Mouse (Mus musculus): ENCODE results near the gene Ubc. TPM values are rescaled to one million over a fixed set of nuclear protein-coding genes. Genes with fewer than 3 reads are reported as not detected.
"Not testable (repeated sequence)": the region's sequence is repeated elsewhere in the genome, so short reads cannot be mapped to it uniquely, and the experiment has no call there.

Gene Ubc
- 1,055 and 1,113 TPM in 2 replicates for polyA plus RNA-seq (2014; fragmentation: Nextera tagmentation; extraction: Ambion mirVana)

- ATAC-seq (ENCODE audit: insufficient number of reproducible peaks, insufficient read depth, low FRiP score, low read depth) = peak; percentile 28
- peaks cover 12% of the 10 kb centered on the region for H3K36me3 ChIP-seq (ENCODE audit: control insufficient read depth, insufficient read depth, low read length)
- peak within 1 kb of the TSS; percentile 91 for H3K4me2 ChIP-seq (replicated peaks; ENCODE audit: low read depth, low read length)
- peak within 1 kb of the TSS; percentile 100 for H3K4me3 ChIP-seq (ENCODE audit: low read depth, low read length)
- no peaks in the 10 kb centered on the region for H3K9me3 ChIP-seq (ENCODE audit: control insufficient read depth, low read depth, low read length)
- peak within 1 kb of the TSS; percentile 100 for H3K9ac ChIP-seq (replicated peaks; ENCODE audit: low read depth, low read length)
- under 1% methylated on average over 62 of the region's 69 CpGs for WGBS
- peak within 1 kb of the TSS; percentile 94 for H3K27ac ChIP-seq (ENCODE audit: low read length)
- H3K27me3 ChIP-seq (ENCODE audit: control insufficient read depth, insufficient read depth, low read length) = no peaks in the 10 kb centered on the region
- H3K4me1 ChIP-seq (ENCODE audit: control insufficient read depth, insufficient read depth, low read length) = peaks cover 13% of the 10 kb centered on the region
Measured at GRCm38 (mm10) chr5:125389579-125390441, at the start of gene Ubc. Gene Ubc (minus strand): TSS chr5:125390202.

GRCm38 (mm10) chr5:125434347-125434746 lies 44.3 kb upstream of the Ubc start:
- Histone ChIP-seq H3K36me3 (ENCODE audit: control insufficient read depth, insufficient read depth, low read length) (peaks cover 20% of the 10 kb centered on the region), H3K4me2 (replicated peaks; ENCODE audit: low read depth, low read length) (peak overlapping the region; percentile 87), H3K4me3 (ENCODE audit: low read depth, low read length) (peak overlapping the region; percentile 87; the same call in 1 of the 2 replicates)
- H3K27me3 ChIP-seq (ENCODE audit: control insufficient read depth, insufficient read depth, low read length); H3K27ac ChIP-seq (ENCODE audit: low read length); H3K9me3 ChIP-seq (ENCODE audit: control insufficient read depth, low read depth, low read length); H3K4me1 ChIP-seq (ENCODE audit: control insufficient read depth, insufficient read depth, low read length); ATAC-seq (ENCODE audit: insufficient number of reproducible peaks, insufficient read depth, low FRiP score, low read depth); H3K9ac ChIP-seq (replicated peaks; ENCODE audit: low read depth, low read length): not testable (repeated sequence)
- WGBS = 59% methylated on average over 15 of the region's 15 CpGs

- Histone ChIP-seq H3K4me1 (ENCODE audit: control insufficient read depth, insufficient read depth, low read length) (peaks cover 7% of the 10 kb centered on the region), H3K27ac (ENCODE audit: low read length) (no peak within 1 kb of the TSS; the same call in 1 of the 2 replicates)
- under 1% methylated on average over 46 of the region's 46 CpGs for WGBS
Measured at GRCm38 (mm10) chr5:125433793-125434337, 43.9 kb upstream of the Ubc start, which contains the start of gene Dhx37. Gene Dhx37 (minus strand): TSS chr5:125434121.

GRCm38 (mm10) chr5:125432324-125432723 lies 42.3 kb upstream of the Ubc start:
- 93% methylated on average over 2 of the region's 2 CpGs for WGBS
- not testable (repeated sequence) for H3K4me2 ChIP-seq (replicated peaks; ENCODE audit: low read depth, low read length); ATAC-seq (ENCODE audit: insufficient number of reproducible peaks, insufficient read depth, low FRiP score, low read depth)

More at GRCm38 (mm10) chr5:125433793-125434337, 43.9 kb upstream of the Ubc start, which contains the start of gene Dhx37:
- Histone ChIP-seq H3K4me3 (ENCODE audit: low read depth, low read length) (peak within 1 kb of the TSS; percentile 87), H3K27me3 (ENCODE audit: control insufficient read depth, insufficient read depth, low read length) (no peaks in the 10 kb centered on the region), H3K9me3 (ENCODE audit: control insufficient read depth, low read depth, low read length) (no peaks in the 10 kb centered on the region), H3K9ac (replicated peaks; ENCODE audit: low read depth, low read length) (peak within 1 kb of the TSS; percentile 93), H3K36me3 (ENCODE audit: control insufficient read depth, insufficient read depth, low read length) (peaks cover 25% of the 10 kb centered on the region), H3K4me2 (replicated peaks; ENCODE audit: low read depth, low read length) (peak within 1 kb of the TSS; percentile 87)
- peak; percentile 97 for ATAC-seq (ENCODE audit: insufficient number of reproducible peaks, insufficient read depth, low FRiP score, low read depth)

GRCm38 (mm10) chr5:125426343-125426742 lies 36.3 kb upstream of the Ubc start:
- Histone ChIP-seq H3K4me1 (ENCODE audit: control insufficient read depth, insufficient read depth, low read length) (no peaks in the 10 kb centered on the region), H3K27ac (ENCODE audit: low read length) (no peak overlapping the region), H3K4me2 (replicated peaks; ENCODE audit: low read depth, low read length) (no peak overlapping the region), H3K27me3 (ENCODE audit: control insufficient read depth, insufficient read depth, low read length) (no peaks in the 10 kb centered on the region), H3K9ac (replicated peaks; ENCODE audit: low read depth, low read length) (no peak overlapping the region), H3K36me3 (ENCODE audit: control insufficient read depth, insufficient read depth, low read length) (peaks cover 92% of the 10 kb centered on the region), H3K9me3 (ENCODE audit: control insufficient read depth, low read depth, low read length) (no peaks in the 10 kb centered on the region), H3K4me3 (ENCODE audit: low read depth, low read length) (no peak overlapping the region)
- no peak for ATAC-seq (ENCODE audit: insufficient number of reproducible peaks, insufficient read depth, low FRiP score, low read depth)
- WGBS = 94% methylated on average over 10 of the region's 10 CpGs

More at GRCm38 (mm10) chr5:125432324-125432723, 42.3 kb upstream of the Ubc start:
- not testable (repeated sequence) for H3K27me3 ChIP-seq (ENCODE audit: control insufficient read depth, insufficient read depth, low read length); H3K9ac ChIP-seq (replicated peaks; ENCODE audit: low read depth, low read length); H3K4me3 ChIP-seq (ENCODE audit: low read depth, low read length); H3K4me1 ChIP-seq (ENCODE audit: control insufficient read depth, insufficient read depth, low read length); H3K9me3 ChIP-seq (ENCODE audit: control insufficient read depth, low read depth, low read length); H3K27ac ChIP-seq (ENCODE audit: low read length)
- peaks cover 39% of the 10 kb centered on the region for H3K36me3 ChIP-seq (ENCODE audit: control insufficient read depth, insufficient read depth, low read length)

GRCm38 (mm10) chr5:125425698-125426276 lies 35.8 kb upstream of the Ubc start:
- no peaks in the 10 kb centered on the region for H3K4me1 ChIP-seq (ENCODE audit: control insufficient read depth, insufficient read depth, low read length)
- no peak overlapping the region for H3K4me3 ChIP-seq (ENCODE audit: low read depth, low read length)
- peaks cover 92% of the 10 kb centered on the region for H3K36me3 ChIP-seq (ENCODE audit: control insufficient read depth, insufficient read depth, low read length)
- H3K9me3 ChIP-seq (ENCODE audit: control insufficient read depth, low read depth, low read length) = no peaks in the 10 kb centered on the region
- no peak for ATAC-seq (ENCODE audit: insufficient number of reproducible peaks, insufficient read depth, low FRiP score, low read depth)
- H3K27ac ChIP-seq (ENCODE audit: low read length) = no peak overlapping the region
- no peaks in the 10 kb centered on the region for H3K27me3 ChIP-seq (ENCODE audit: control insufficient read depth, insufficient read depth, low read length)
- no peak overlapping the region for H3K9ac ChIP-seq (replicated peaks; ENCODE audit: low read depth, low read length)
- WGBS = 93% methylated on average over 10 of the region's 10 CpGs
- no peak overlapping the region for H3K4me2 ChIP-seq (replicated peaks; ENCODE audit: low read depth, low read length)

GRCm38 (mm10) chr5:125419124-125419523 lies 29.1 kb upstream of the Ubc start:
- 82% methylated on average over 11 of the region's 11 CpGs for WGBS
- Histone ChIP-seq H3K27ac (ENCODE audit: low read length) (no peak overlapping the region), H3K9ac (replicated peaks; ENCODE audit: low read depth, low read length) (no peak overlapping the region), H3K4me3 (ENCODE audit: low read depth, low read length) (no peak overlapping the region), H3K36me3 (ENCODE audit: control insufficient read depth, insufficient read depth, low read length) (peaks cover 85% of the 10 kb centered on the region), H3K27me3 (ENCODE audit: control insufficient read depth, insufficient read depth, low read length) (no peaks in the 10 kb centered on the region), H3K4me2 (replicated peaks; ENCODE audit: low read depth, low read length) (no peak overlapping the region), H3K9me3 (ENCODE audit: control insufficient read depth, low read depth, low read length) (no peaks in the 10 kb centered on the region), H3K4me1 (ENCODE audit: control insufficient read depth, insufficient read depth, low read length) (no peaks in the 10 kb centered on the region)
- ATAC-seq (ENCODE audit: insufficient number of reproducible peaks, insufficient read depth, low FRiP score, low read depth) = no peak

GRCm38 (mm10) chr5:125418636-125419035 lies 28.6 kb upstream of the Ubc start:
- no peaks in the 10 kb centered on the region for H3K4me1 ChIP-seq (ENCODE audit: control insufficient read depth, insufficient read depth, low read length)
- H3K27ac ChIP-seq (ENCODE audit: low read length) = no peak overlapping the region
- H3K27me3 ChIP-seq (ENCODE audit: control insufficient read depth, insufficient read depth, low read length) = no peaks in the 10 kb centered on the region
- no peak for ATAC-seq (ENCODE audit: insufficient number of reproducible peaks, insufficient read depth, low FRiP score, low read depth)
- peaks cover 85% of the 10 kb centered on the region for H3K36me3 ChIP-seq (ENCODE audit: control insufficient read depth, insufficient read depth, low read length)
- H3K9me3 ChIP-seq (ENCODE audit: control insufficient read depth, low read depth, low read length) = no peaks in the 10 kb centered on the region
- WGBS = 91% methylated on average over 12 of the region's 12 CpGs
- H3K9ac ChIP-seq (replicated peaks; ENCODE audit: low read depth, low read length) = no peak overlapping the region
- no peak overlapping the region for H3K4me3 ChIP-seq (ENCODE audit: low read depth, low read length)
- H3K4me2 ChIP-seq (replicated peaks; ENCODE audit: low read depth, low read length) = no peak overlapping the region

All from stomach, embryonic 14.5 days (tissue).